Mouse (Mus musculus): ENCODE results near the gene Ifitm10.

- TF ChIP-seq CTCF (IDR thresholded peaks at IDR 0.05; ENCODE audit: extremely low read depth, insufficient read length, insufficient replicate concordance, low read depth, low read length) (no peak), POLR2A (IDR thresholded peaks at IDR 0.05; ENCODE audit: low read depth, low read length) (no peak)
These were observed 2.6 kb downstream of the Ifitm10 start for GRCm38 (mm10) chr7:142370937-142371336.

Data from small intestine, adult 2 months (tissue).